Mouse (Mus musculus) CH12.LX (cell line): ENCODE data around the gene Nmnat2. TPM values are rescaled to one million over a fixed set of nuclear protein-coding genes. Genes with fewer than 3 reads are reported as not detected.

Experiments used
- DNase-seq: peaks from one replicate; pipeline ENCODE4 v3.0.0-alpha.2; 2013; ENCODE audit errors: extremely low read depth
- H3K27ac ChIP-seq: 2 replicates; pipeline ENCODE4 v1.5.1; 2012; ENCODE audit warnings: low read depth, mild to moderate bottlenecking, control low read depth, moderate library complexity; ENCODE audit not compliant: insufficient read depth
- H3K27me3 ChIP-seq: replicated peaks from 2 replicates; pipeline ENCODE3; 2012; ENCODE audit warnings: inconsistent platforms
- H3K36me3 ChIP-seq, 2 experiments: replicated peaks in 1 of 2; 2 replicates each; pipeline versions ENCODE3 to v1.6.1; 2012; ENCODE audit warnings: inconsistent platforms in 1 of 2, low read length in 1 of 2, mild to moderate bottlenecking in 1 of 2, mixed read lengths in 1 of 2, moderate library complexity in 1 of 2; ENCODE audit not compliant: control insufficient read depth in 1 of 2, insufficient read depth in 1 of 2
- H3K4me1 ChIP-seq, 2 experiments: 2 replicates each; pipeline ENCODE4 v1.6.1; 2012; ENCODE audit warnings: inconsistent platforms in 1 of 2, moderate library complexity in 1 of 2; ENCODE audit not compliant: insufficient read depth in 2 of 2, control insufficient read depth in 1 of 2
- H3K4me2 ChIP-seq: 2 replicates; pipeline ENCODE4 v1.6.1; 2012; ENCODE audit warnings: low read depth, mild to moderate bottlenecking, control low read depth; ENCODE audit not compliant: poor library complexity, insufficient read depth, severe bottlenecking
- H3K4me3 ChIP-seq, 3 experiments: fragments of 150-350 bp in 1 of 3; sonication (generic) in 1 of 3; replicated peaks in 1 of 3; 2 replicates each; pipeline versions ENCODE3 to v1.5.1; 2011 to 2012; ENCODE audit warnings: low read depth in 2 of 3, low read length in 2 of 3, mild to moderate bottlenecking in 2 of 3, moderate library complexity in 2 of 3, control low read depth in 1 of 3, improper control_type of control experiment in 1 of 3, inconsistent platforms in 1 of 3, mixed read lengths in 1 of 3; ENCODE audit not compliant: poor library complexity in 1 of 3
- H3K79me2 ChIP-seq: replicated peaks from 2 replicates; pipeline ENCODE4 v1.6.1; 2012; ENCODE audit warnings: mild to moderate bottlenecking, moderate library complexity; ENCODE audit not compliant: control insufficient read depth, poor library complexity, insufficient read depth, severe bottlenecking; ENCODE audit errors: extremely low read depth
- H3K9ac ChIP-seq: 2 replicates; pipeline ENCODE4 v1.6.1; 2012; ENCODE audit warnings: low read depth, mild to moderate bottlenecking, control low read depth, moderate library complexity; ENCODE audit not compliant: insufficient read depth
- H3K9me3 ChIP-seq: replicated peaks from 2 replicates; pipeline ENCODE3; 2012; ENCODE audit warnings: low read length, inconsistent platforms, mixed read lengths
- BHLHE40 ChIP-seq: IDR thresholded peaks from 2 replicates; pipeline ENCODE4 v1.6.1; 2011; ENCODE audit warnings: mild to moderate bottlenecking, low read depth, low read length, improper control_type of control experiment
- CHD1 ChIP-seq: IDR thresholded peaks from 2 replicates; pipeline ENCODE4 v1.6.1; 2012; ENCODE audit warnings: low read depth, low read length, improper control_type of control experiment, inconsistent platforms
- EP300 ChIP-seq: IDR thresholded peaks from 2 replicates; pipeline ENCODE4 v1.6.1; 2011; ENCODE audit warnings: low read length, improper control_type of control experiment
- ETS1 ChIP-seq: conservative IDR thresholded peaks from 2 replicates; pipeline ENCODE4 v1.6.1; 2012; ENCODE audit warnings: low read depth, mild to moderate bottlenecking, inconsistent platforms, low read length, improper control_type of control experiment, moderate library complexity
- GABPA ChIP-seq: IDR thresholded peaks from 2 replicates; pipeline ENCODE4 v1.6.1; 2012; ENCODE audit warnings: low read depth, low read length, improper control_type of control experiment, inconsistent platforms; ENCODE audit not compliant: insufficient replicate concordance
- MAZ ChIP-seq: IDR thresholded peaks from 2 replicates; pipeline ENCODE4 v1.6.1; 2012; ENCODE audit warnings: low read depth, mild to moderate bottlenecking, inconsistent platforms, low read length, improper control_type of control experiment, moderate library complexity
- NELFE ChIP-seq: IDR thresholded peaks from 2 replicates; pipeline ENCODE4 v1.6.1; 2011; ENCODE audit warnings: low read depth, low read length, improper control_type of control experiment
- NRF1 ChIP-seq: IDR thresholded peaks from 2 replicates; pipeline ENCODE4 v1.6.1; 2014; ENCODE audit warnings: low read depth, mild to moderate bottlenecking, inconsistent platforms, low read length, improper control_type of control experiment, moderate library complexity
- POLR2A ChIP-seq: IDR thresholded peaks from 2 replicates; pipeline ENCODE4 v1.6.1; 2011; ENCODE audit warnings: low read depth, mild to moderate bottlenecking, improper control_type of control experiment, low read length
- POLR2AphosphoS2 ChIP-seq: IDR thresholded peaks from 2 replicates; pipeline ENCODE4 v1.6.1; 2011; ENCODE audit warnings: low read depth, low read length, improper control_type of control experiment
- RCOR1 ChIP-seq: conservative IDR thresholded peaks from 2 replicates; pipeline ENCODE4 v1.6.1; 2012; ENCODE audit warnings: low read depth, mild to moderate bottlenecking, inconsistent platforms, low read length, improper control_type of control experiment
- SIN3A ChIP-seq: IDR thresholded peaks from 2 replicates; pipeline ENCODE4 v1.6.1; 2012; ENCODE audit warnings: low read length, improper control_type of control experiment, inconsistent platforms
- SMC3 ChIP-seq: IDR thresholded peaks from 2 replicates; pipeline ENCODE4 v1.6.1; 2011; ENCODE audit warnings: low read depth, low read length, improper control_type of control experiment
- UBTF ChIP-seq: IDR thresholded peaks from 2 replicates; pipeline ENCODE4 v1.6.1; 2012; ENCODE audit warnings: low read depth, mild to moderate bottlenecking, inconsistent platforms, low read length, improper control_type of control experiment, moderate library complexity
- ZKSCAN1 ChIP-seq: IDR thresholded peaks from 2 replicates; pipeline ENCODE4 v1.6.1; 2012; ENCODE audit warnings: low read depth, inconsistent platforms, low read length, improper control_type of control experiment, borderline replicate concordance
- ZMIZ1 ChIP-seq: IDR thresholded peaks from 2 replicates; pipeline ENCODE4 v1.6.1; 2012; ENCODE audit warnings: low read depth, mild to moderate bottlenecking, inconsistent platforms, low read length, improper control_type of control experiment
- ZNF384 ChIP-seq: IDR thresholded peaks from 2 replicates; pipeline ENCODE4 v1.6.1; 2012; ENCODE audit warnings: low read depth, low read length, improper control_type of control experiment, inconsistent platforms
- dilution Hi-C: fragments of 300-500 bp; cut with MboI; formaldehyde crosslinking; loops from 2 replicates; pipeline ENCODE4 v1.14.3; 2020; ENCODE audit warnings: low sequenced_read_pairs; ENCODE audit not compliant: extremely low pct_unique_long_range_greater_than_20kb, extremely low pct_ligation_motif_present
- in situ Hi-C: fragments of 300-500 bp; cut with MboI; formaldehyde crosslinking; loops from 3 replicates; pipeline ENCODE4 v1.14.3; 2019; ENCODE audit warnings: low sequenced_read_pairs, low pct_ligation_motif_present, low pct_unique_long_range_greater_than_20kb, mixed read lengths
- polyA plus RNA-seq: library from polyadenylated mRNA; unstranded; fragments of >175 nt; gene quantifications from 2 replicates; pipeline ENCODE4 v1.2.1, GENCODE M21; 2012; ENCODE audit warnings: low read depth; ENCODE audit not compliant: insufficient read length
- total RNA-seq, 2 experiments: library from RNA; depleted of rRNA; stranded (reverse); fragments of 300-350 nt in 1 of 2; fragments of >200 nt in 1 of 2; gene quantifications; 2 replicates each; pipeline ENCODE4 v1.2.3; 2012 to 2014

Gene Nmnat2
- total and polyA plus RNA-seq, 3 experiments: 0.04 to 0.09 (median 0.09) TPM

DNA sequence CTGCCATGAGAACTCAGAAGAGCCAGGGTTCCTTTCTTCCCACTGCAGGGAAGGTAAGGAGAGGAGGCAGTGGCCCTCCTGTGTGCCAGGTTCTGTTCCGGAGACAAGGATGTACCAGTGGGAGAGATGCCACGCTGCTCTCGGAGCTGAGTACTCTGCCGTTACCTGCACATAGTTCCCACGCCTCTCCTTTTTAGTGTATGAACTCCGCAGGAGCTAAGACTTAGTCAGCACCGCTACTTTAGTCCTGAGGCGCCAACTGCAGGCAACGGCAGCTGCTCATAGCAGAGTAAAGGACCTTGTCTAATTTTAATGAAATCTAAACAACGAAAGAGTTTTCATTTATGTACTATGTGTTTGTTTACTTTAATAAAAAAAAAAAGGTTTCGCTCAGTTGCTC lies 185.5 kb downstream of the Nmnat2 start:
- no peak overlapping the region for H3K27ac ChIP-seq
- peaks cover 3 to 7% of the 10 kb centered on the region in 2 experiments; a peak in 1 of 4 replicates for H3K4me1 ChIP-seq
- no peak for DNase-seq
- H3K27me3 ChIP-seq: no peaks in the 10 kb centered on the region
- dilution Hi-C loops (no loop called here), in situ Hi-C loops (no loop called here)
- no peak overlapping the region for H3K4me3 ChIP-seq
- H3K9ac ChIP-seq: no peak overlapping the region
- H3K79me2 ChIP-seq: no peaks in the 10 kb centered on the region
- no peaks in the 10 kb centered on the region for H3K9me3 ChIP-seq
- no peaks in the 10 kb centered on the region for H3K36me3 ChIP-seq
- no peak overlapping the region for H3K4me2 ChIP-seq
- TF ChIP-seq BHLHE40: no peak
- TF ChIP-seq POLR2AphosphoS2: no peak
- no peak for TF ChIP-seq POLR2A
- no peak for TF ChIP-seq SIN3A
- no peak for TF ChIP-seq RCOR1
- no peak for TF ChIP-seq ZKSCAN1
- no peak for TF ChIP-seq ZMIZ1
- TF ChIP-seq, all 38 proteins: peak for 0

DNA sequence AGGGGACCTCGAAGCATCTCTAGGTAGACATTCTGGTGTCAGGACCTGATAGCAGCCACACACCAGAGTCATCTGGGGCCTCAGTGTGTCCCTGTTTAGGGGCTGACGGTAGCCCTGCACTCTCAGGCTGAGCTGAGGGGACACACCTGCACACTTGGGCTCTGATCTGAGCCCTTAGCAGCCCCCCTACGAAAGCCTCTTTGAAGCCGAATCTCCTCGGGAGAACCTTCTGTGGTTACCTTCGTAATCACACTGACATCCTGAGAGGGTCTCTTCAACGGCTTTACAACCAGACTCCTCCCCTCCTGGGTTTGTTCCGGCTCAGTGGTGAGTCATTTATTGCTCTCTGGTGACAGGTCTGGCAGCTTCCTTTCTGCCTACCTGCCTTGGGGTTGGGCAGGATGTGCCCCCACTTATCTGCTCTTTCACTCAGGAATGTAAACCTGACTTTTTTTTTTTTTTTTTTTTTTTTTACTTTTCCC lies 186.0 kb downstream of the Nmnat2 start:
- Histone ChIP-seq H3K36me3 (no peaks in the 10 kb centered on the region), H3K4me1 (peaks cover 3 to 7% of the 10 kb centered on the region in 2 experiments; a peak in 1 of 4 replicates), H3K4me3 (no peak overlapping the region), H3K9ac (no peak overlapping the region), H3K27me3 (no peaks in the 10 kb centered on the region), H3K9me3 (no peaks in the 10 kb centered on the region), H3K79me2 (no peaks in the 10 kb centered on the region), H3K27ac (no peak overlapping the region), H3K4me2 (no peak overlapping the region)
- peak; percentile 14 for DNase-seq
- TF ChIP-seq ZNF384 (peak; percentile 48; the same call in 1 of the 2 replicates), ZKSCAN1 (no peak)
- dilution Hi-C loops (no loop called here), in situ Hi-C loops (no loop called here)

DNA sequence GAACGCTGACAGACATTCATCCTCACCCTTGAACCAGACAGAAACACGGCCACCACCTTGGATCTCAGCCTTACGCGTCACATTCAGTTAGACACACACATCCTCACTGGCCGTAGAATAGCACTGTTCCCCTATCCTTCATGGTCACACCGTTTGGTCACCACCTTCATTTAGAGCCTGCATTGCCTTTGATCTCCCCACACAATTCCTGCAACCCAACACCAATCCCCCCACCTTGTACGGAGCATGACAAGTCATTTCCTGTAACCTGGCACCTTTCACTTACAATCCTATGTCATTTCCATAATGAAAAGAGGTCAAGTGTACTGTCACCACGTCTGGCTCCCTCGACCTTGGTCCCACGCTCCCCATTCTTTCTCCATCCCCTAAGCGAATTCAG lies 189.2 kb downstream of the Nmnat2 start:
- Histone ChIP-seq H3K4me3 (no peak overlapping the region), H3K27me3 (no peaks in the 10 kb centered on the region), H3K27ac (no peak overlapping the region), H3K36me3 (no peaks in the 10 kb centered on the region), H3K9me3 (no peaks in the 10 kb centered on the region), H3K4me1 (peaks cover 3 to 7% of the 10 kb centered on the region in 2 experiments; a peak in 1 of 4 replicates), H3K4me2 (no peak overlapping the region), H3K79me2 (no peaks in the 10 kb centered on the region), H3K9ac (no peak overlapping the region)
- DNase-seq: no peak
- dilution Hi-C loops (no loop called here), in situ Hi-C loops (no loop called here)
- TF ChIP-seq SMC3 (no peak), POLR2AphosphoS2 (no peak), NELFE (no peak), BHLHE40 (no peak), ETS1 (no peak), UBTF (no peak), ZKSCAN1 (no peak), CHD1 (no peak), NRF1 (no peak), MAZ (no peak), GABPA (no peak), EP300 (no peak), POLR2A (no peak)
